Mouse (Mus musculus): ENCODE measurements at regions not wholly inside any gene's neighbourhood (a gene's known extent, or its start where the extent isn't known, plus 50 kb on each side); places are given as distances from the start of the nearest gene placed in this dataset.
"Not testable (repeated sequence)": the region's sequence is repeated elsewhere in the genome, so short reads cannot be mapped to it uniquely, and the experiment has no call there.

GRCm38 (mm10) chr4:31335686-31336085 lies 628.2 kb upstream of the Map3k7 start:
- H3K4me3 ChIP-seq (ENCODE audit: insufficient read depth, poor library complexity, severe bottlenecking), result no peak overlapping the region
- TF ChIP-seq CTCF (IDR thresholded peaks at IDR 0.05; ENCODE audit: control insufficient read depth, insufficient read depth, insufficient read length) (no peak), CEBPB (IDR thresholded peaks at IDR 0.05; ENCODE audit: low read depth) (no peak), FOSL1 (IDR thresholded peaks at IDR 0.05; ENCODE audit: insufficient read depth, low read length, poor library complexity, severe bottlenecking) (no peak), USF1 (IDR thresholded peaks at IDR 0.05; ENCODE audit: low read depth) (no peak), MYOD1 (IDR thresholded peaks at IDR 0.05; ENCODE audit: control insufficient read depth, insufficient read length, low read depth) (no peak), MYOG (IDR thresholded peaks at IDR 0.05; ENCODE audit: control insufficient read depth, extremely low read depth, insufficient read length) (no peak), MAX (IDR thresholded peaks at IDR 0.05) (no peak)
- no peak overlapping the region for H3ac ChIP-seq (ENCODE audit: control insufficient read depth, insufficient read length, low read depth)
- H3K27me3 ChIP-seq (ENCODE audit: control insufficient read depth, insufficient read depth, insufficient read length), result no peaks in the 10 kb centered on the region
- no peaks in the 10 kb centered on the region for H3K36me3 ChIP-seq (ENCODE audit: control insufficient read depth, insufficient read depth)
- H3K79me2 ChIP-seq (ENCODE audit: control insufficient read depth, insufficient read depth), result no peaks in the 10 kb centered on the region
- H3K79me3 ChIP-seq (ENCODE audit: low read depth), result no peaks in the 10 kb centered on the region

GRCm38 (mm10) chr4:31337980-31338379 lies 625.9 kb upstream of the Map3k7 start:
- Histone ChIP-seq H3K79me2 (ENCODE audit: control insufficient read depth, insufficient read depth) (no peaks in the 10 kb centered on the region), H3K27me3 (ENCODE audit: control insufficient read depth, insufficient read depth, insufficient read length) (no peaks in the 10 kb centered on the region), H3ac (ENCODE audit: control insufficient read depth, insufficient read length, low read depth) (no peak overlapping the region), H3K79me3 (ENCODE audit: low read depth) (no peaks in the 10 kb centered on the region), H3K36me3 (ENCODE audit: control insufficient read depth, insufficient read depth) (no peaks in the 10 kb centered on the region), H3K4me3 (ENCODE audit: insufficient read depth, poor library complexity, severe bottlenecking) (no peak overlapping the region)
- TF ChIP-seq CTCF (IDR thresholded peaks at IDR 0.05; ENCODE audit: control insufficient read depth, insufficient read depth, insufficient read length) (no peak), FOSL1 (IDR thresholded peaks at IDR 0.05; ENCODE audit: insufficient read depth, low read length, poor library complexity, severe bottlenecking) (no peak), MYOD1 (IDR thresholded peaks at IDR 0.05; ENCODE audit: control insufficient read depth, insufficient read length, low read depth) (no peak), MYOG (IDR thresholded peaks at IDR 0.05; ENCODE audit: control insufficient read depth, extremely low read depth, insufficient read length) (no peak), USF1 (IDR thresholded peaks at IDR 0.05; ENCODE audit: low read depth) (no peak), CEBPB (IDR thresholded peaks at IDR 0.05; ENCODE audit: low read depth) (no peak), MAX (IDR thresholded peaks at IDR 0.05) (no peak)

- Histone ChIP-seq H3K79me3 (ENCODE audit: low read depth) (no peaks in the 10 kb centered on the region), H3K27me3 (ENCODE audit: control insufficient read depth, insufficient read depth, insufficient read length) (no peaks in the 10 kb centered on the region), H3K4me3 (ENCODE audit: insufficient read depth, poor library complexity, severe bottlenecking) (no peak overlapping the region), H3K36me3 (ENCODE audit: control insufficient read depth, insufficient read depth) (no peaks in the 10 kb centered on the region), H3K79me2 (ENCODE audit: control insufficient read depth, insufficient read depth) (no peaks in the 10 kb centered on the region), H3ac (ENCODE audit: control insufficient read depth, insufficient read length, low read depth) (no peak overlapping the region)
- no peak for TF ChIP-seq CEBPB (IDR thresholded peaks at IDR 0.05; ENCODE audit: low read depth)
- TF ChIP-seq MAX (IDR thresholded peaks at IDR 0.05), result no peak
- no peak for TF ChIP-seq USF1 (IDR thresholded peaks at IDR 0.05; ENCODE audit: low read depth)
- no peak for TF ChIP-seq MYOD1 (IDR thresholded peaks at IDR 0.05; ENCODE audit: control insufficient read depth, insufficient read length, low read depth)
- no peak for TF ChIP-seq CTCF (IDR thresholded peaks at IDR 0.05; ENCODE audit: control insufficient read depth, insufficient read depth, insufficient read length)
- no peak for TF ChIP-seq MYOG (IDR thresholded peaks at IDR 0.05; ENCODE audit: control insufficient read depth, extremely low read depth, insufficient read length)
These were observed 620.3 kb upstream of the Map3k7 start for GRCm38 (mm10) chr4:31343312-31344248.

- H3K27me3 ChIP-seq (ENCODE audit: control insufficient read depth, insufficient read depth, insufficient read length); H3K79me2 ChIP-seq (ENCODE audit: control insufficient read depth, insufficient read depth); H3ac ChIP-seq (ENCODE audit: control insufficient read depth, insufficient read length, low read depth); H3K36me3 ChIP-seq (ENCODE audit: control insufficient read depth, insufficient read depth); H3K79me3 ChIP-seq (ENCODE audit: low read depth); H3K4me3 ChIP-seq (ENCODE audit: insufficient read depth, poor library complexity, severe bottlenecking): not testable (repeated sequence)
These were observed 609.9 kb upstream of the Map3k7 start for GRCm38 (mm10) chr4:31354046-31354445.

GRCm38 (mm10) chr4:31354953-31355352 lies 608.9 kb upstream of the Map3k7 start:
- no peaks in the 10 kb centered on the region for H3K27me3 ChIP-seq (ENCODE audit: control insufficient read depth, insufficient read depth, insufficient read length)
- TF ChIP-seq CEBPB (IDR thresholded peaks at IDR 0.05; ENCODE audit: low read depth), result no peak
- TF ChIP-seq USF1 (IDR thresholded peaks at IDR 0.05; ENCODE audit: low read depth), result no peak
- no peak for TF ChIP-seq MYOG (IDR thresholded peaks at IDR 0.05; ENCODE audit: control insufficient read depth, extremely low read depth, insufficient read length)
- TF ChIP-seq CTCF (IDR thresholded peaks at IDR 0.05; ENCODE audit: control insufficient read depth, insufficient read depth, insufficient read length), result no peak
- no peak for TF ChIP-seq MAX (IDR thresholded peaks at IDR 0.05)
- no peak for TF ChIP-seq MYOD1 (IDR thresholded peaks at IDR 0.05; ENCODE audit: control insufficient read depth, insufficient read length, low read depth)
- no peaks in the 10 kb centered on the region for H3K36me3 ChIP-seq (ENCODE audit: control insufficient read depth, insufficient read depth)
- H3K4me3 ChIP-seq (ENCODE audit: insufficient read depth, poor library complexity, severe bottlenecking), result no peak overlapping the region
- no peaks in the 10 kb centered on the region for H3K79me3 ChIP-seq (ENCODE audit: low read depth)
- H3ac ChIP-seq (ENCODE audit: control insufficient read depth, insufficient read length, low read depth), result no peak overlapping the region
- no peaks in the 10 kb centered on the region for H3K79me2 ChIP-seq (ENCODE audit: control insufficient read depth, insufficient read depth)

- Histone ChIP-seq H3K36me3 (ENCODE audit: control insufficient read depth, insufficient read depth) (no peaks in the 10 kb centered on the region), H3ac (ENCODE audit: control insufficient read depth, insufficient read length, low read depth) (no peak overlapping the region), H3K79me2 (ENCODE audit: control insufficient read depth, insufficient read depth) (no peaks in the 10 kb centered on the region), H3K4me3 (ENCODE audit: insufficient read depth, poor library complexity, severe bottlenecking) (no peak overlapping the region), H3K79me3 (ENCODE audit: low read depth) (no peaks in the 10 kb centered on the region), H3K27me3 (ENCODE audit: control insufficient read depth, insufficient read depth, insufficient read length) (no peaks in the 10 kb centered on the region)
- TF ChIP-seq CEBPB (IDR thresholded peaks at IDR 0.05; ENCODE audit: low read depth) (no peak), FOSL1 (IDR thresholded peaks at IDR 0.05; ENCODE audit: insufficient read depth, low read length, poor library complexity, severe bottlenecking) (no peak), MYOG (IDR thresholded peaks at IDR 0.05; ENCODE audit: control insufficient read depth, extremely low read depth, insufficient read length) (no peak), MYOD1 (IDR thresholded peaks at IDR 0.05; ENCODE audit: control insufficient read depth, insufficient read length, low read depth) (no peak), USF1 (IDR thresholded peaks at IDR 0.05; ENCODE audit: low read depth) (no peak), MAX (IDR thresholded peaks at IDR 0.05) (no peak), CTCF (IDR thresholded peaks at IDR 0.05; ENCODE audit: control insufficient read depth, insufficient read depth, insufficient read length) (no peak)
These were observed 597.7 kb upstream of the Map3k7 start for GRCm38 (mm10) chr4:31366172-31366571.

All from C2C12 (cell line).